Mouse (Mus musculus): ENCODE data around the gene Angptl7. TPM values are rescaled to one million over a fixed set of nuclear protein-coding genes. Genes with fewer than 3 reads are reported as not detected.

Angptl7 gene
- polyA plus RNA-seq, 1 experiment from 2014 or later, result 0.15 TPM

DNA sequence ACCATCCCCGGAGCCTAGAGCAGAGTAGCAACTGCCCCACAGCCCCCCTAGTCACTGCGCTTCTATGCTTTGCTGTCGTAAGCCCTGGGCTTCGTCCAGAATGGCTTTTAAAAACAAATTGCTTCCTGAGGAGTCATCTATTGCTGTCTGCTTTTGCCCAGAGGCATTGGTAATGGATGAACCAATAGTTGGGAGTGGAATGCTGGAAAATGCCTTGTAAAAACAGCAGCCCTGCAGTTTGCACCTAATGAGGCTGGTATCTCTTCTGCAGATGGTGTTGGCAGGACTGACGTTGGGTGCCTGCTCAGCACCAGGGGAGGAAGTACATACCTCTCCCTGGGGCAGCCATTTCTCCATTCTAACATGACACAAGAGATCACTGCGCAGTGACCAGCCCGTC is 23.3 kb upstream of the Angptl7 start:
- ATAC-seq, result no peak
- Histone ChIP-seq H3K4me1 (ENCODE audit: control insufficient read depth, insufficient read depth, low read length) (no peaks in the 10 kb centered on the region; the same call in 1 of the 2 replicates), H3K36me3 (ENCODE audit: control insufficient read depth, insufficient read depth, low read length) (peaks cover 75% of the 10 kb centered on the region), H3K27me3 (replicated peaks; ENCODE audit: control insufficient read depth, insufficient read depth, low read length) (no peaks in the 10 kb centered on the region), H3K4me3 (ENCODE audit: low read depth, low read length) (no peak overlapping the region), H3K4me2 (ENCODE audit: low read length) (no peak overlapping the region), H3K9me3 (replicated peaks; ENCODE audit: control insufficient read depth, low read length) (no peaks in the 10 kb centered on the region), H3K9ac (ENCODE audit: low read length) (no peak overlapping the region), H3K27ac (ENCODE audit: low read depth, low read length) (no peak overlapping the region)
- no peak for DNase-seq (ENCODE audit: low spot score)
- WGBS, result 97% methylated on average over 7 of the region's 7 CpGs

DNA sequence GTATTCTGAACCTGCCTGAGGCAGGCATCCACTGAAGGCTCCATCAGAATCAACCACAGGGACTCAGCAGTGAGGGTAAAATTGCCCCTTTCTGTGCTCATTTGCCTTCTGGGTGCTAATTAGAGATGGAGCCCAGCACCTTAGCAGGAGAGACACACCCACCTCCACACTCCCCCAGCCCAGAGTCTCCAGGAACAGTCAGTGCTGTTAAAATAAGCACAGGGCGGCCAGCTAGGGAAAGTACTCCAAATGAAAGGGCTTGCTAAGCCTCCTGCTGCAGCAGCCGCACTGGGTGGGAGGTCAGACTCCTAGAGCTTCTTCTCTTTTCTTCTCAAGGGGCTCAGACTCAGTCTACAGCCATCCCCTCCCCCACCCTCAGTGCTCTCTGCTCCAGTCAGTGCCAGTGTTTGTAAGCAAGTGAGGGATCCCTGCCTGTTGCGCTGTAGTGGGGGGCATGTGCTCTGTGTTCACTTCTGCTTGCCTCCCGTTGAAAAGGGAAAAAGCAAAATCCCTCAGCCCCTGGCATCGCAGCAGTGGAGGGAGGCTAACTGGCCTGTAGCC is 18.1 kb upstream of the Angptl7 start:
- Histone ChIP-seq H3K4me3 (ENCODE audit: low read depth, low read length) (no peak overlapping the region), H3K36me3 (ENCODE audit: control insufficient read depth, insufficient read depth, low read length) (peaks cover 68% of the 10 kb centered on the region), H3K27ac (ENCODE audit: low read depth, low read length) (peak overlapping the region; percentile 70), H3K4me1 (ENCODE audit: control insufficient read depth, insufficient read depth, low read length) (peaks cover 3% of the 10 kb centered on the region; the same call in 1 of the 2 replicates), H3K9me3 (replicated peaks; ENCODE audit: control insufficient read depth, low read length) (no peaks in the 10 kb centered on the region), H3K4me2 (ENCODE audit: low read length) (no peak overlapping the region), H3K9ac (ENCODE audit: low read length) (no peak overlapping the region), H3K27me3 (replicated peaks; ENCODE audit: control insufficient read depth, insufficient read depth, low read length) (no peaks in the 10 kb centered on the region)
- DNase-seq (ENCODE audit: low spot score) (peak; percentile 15), ATAC-seq (peak; percentile 48; the same call in 1 of the 2 replicates)
- 7% methylated on average over 5 of the region's 5 CpGs for WGBS

DNA sequence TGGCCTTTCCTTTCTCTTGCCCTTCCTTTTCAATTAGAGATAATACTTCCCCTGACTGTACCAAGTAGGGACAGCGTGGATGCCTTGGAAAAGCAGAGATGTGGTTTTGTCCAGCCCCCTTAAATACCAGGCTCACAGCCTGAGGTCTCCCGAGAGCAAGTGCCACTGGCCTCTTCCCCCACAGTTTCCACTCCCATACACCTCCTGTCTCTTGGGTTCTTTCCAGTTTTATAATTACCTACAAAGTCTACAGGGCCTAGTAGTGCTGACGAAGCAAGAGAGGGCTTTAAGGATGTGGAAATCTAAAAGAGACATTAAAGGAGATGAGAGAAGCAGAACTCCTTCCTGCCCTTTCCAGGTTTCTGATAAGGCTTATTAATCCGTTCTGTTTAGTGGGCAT is 17.5 kb upstream of the Angptl7 start:
- Histone ChIP-seq H3K36me3 (ENCODE audit: control insufficient read depth, insufficient read depth, low read length) (peaks cover 70% of the 10 kb centered on the region), H3K9me3 (replicated peaks; ENCODE audit: control insufficient read depth, low read length) (no peaks in the 10 kb centered on the region)
- DNase-seq (ENCODE audit: low spot score), result peak; percentile 1

DNA sequence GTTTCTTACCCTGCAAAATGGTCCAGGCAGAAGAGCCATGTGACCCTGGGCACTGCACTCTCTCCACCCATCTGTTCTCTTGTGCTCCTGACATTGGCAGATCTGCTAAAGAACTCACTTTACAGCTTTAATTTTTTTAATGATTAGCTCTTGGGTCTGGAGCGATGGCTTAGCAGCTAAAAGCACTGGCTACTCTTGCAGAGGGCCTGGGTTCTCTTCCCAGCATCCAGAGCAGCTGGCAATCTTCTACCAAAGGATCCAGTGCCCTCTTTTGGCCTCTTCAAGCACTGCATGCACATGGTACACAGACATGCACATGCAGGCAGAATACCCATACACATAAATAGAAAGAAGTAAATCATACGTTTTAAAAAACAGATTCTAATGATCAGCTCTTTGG is 15.1 kb upstream of the Angptl7 start:
- Histone ChIP-seq H3K4me1 (ENCODE audit: control insufficient read depth, insufficient read depth, low read length) (peaks cover 3% of the 10 kb centered on the region; the same call in 1 of the 2 replicates), H3K27ac (ENCODE audit: low read depth, low read length) (no peak overlapping the region), H3K4me3 (ENCODE audit: low read depth, low read length) (no peak overlapping the region), H3K36me3 (ENCODE audit: control insufficient read depth, insufficient read depth, low read length) (peaks cover 82% of the 10 kb centered on the region), H3K4me2 (ENCODE audit: low read length) (no peak overlapping the region), H3K9me3 (replicated peaks; ENCODE audit: control insufficient read depth, low read length) (no peaks in the 10 kb centered on the region), H3K9ac (ENCODE audit: low read length) (no peak overlapping the region), H3K27me3 (replicated peaks; ENCODE audit: control insufficient read depth, insufficient read depth, low read length) (no peaks in the 10 kb centered on the region)
- DNase-seq (ENCODE audit: low spot score) (peak; percentile 3), ATAC-seq (no peak)
- WGBS, result 92% methylated on average over 2 of the region's 2 CpGs

More for the DNA sequence above, 17.5 kb upstream of the Angptl7 start:
- 27% methylated on average over 4 of the region's 4 CpGs for WGBS
- Histone ChIP-seq H3K4me1 (ENCODE audit: control insufficient read depth, insufficient read depth, low read length) (peaks cover 3% of the 10 kb centered on the region; the same call in 1 of the 2 replicates), H3K9ac (ENCODE audit: low read length) (no peak overlapping the region; the same call in 1 of the 2 replicates), H3K4me2 (ENCODE audit: low read length) (no peak overlapping the region), H3K4me3 (ENCODE audit: low read depth, low read length) (no peak overlapping the region), H3K27ac (ENCODE audit: low read depth, low read length) (peak overlapping the region; percentile 70), H3K27me3 (replicated peaks; ENCODE audit: control insufficient read depth, insufficient read depth, low read length) (no peaks in the 10 kb centered on the region)
- no peak for ATAC-seq

DNA sequence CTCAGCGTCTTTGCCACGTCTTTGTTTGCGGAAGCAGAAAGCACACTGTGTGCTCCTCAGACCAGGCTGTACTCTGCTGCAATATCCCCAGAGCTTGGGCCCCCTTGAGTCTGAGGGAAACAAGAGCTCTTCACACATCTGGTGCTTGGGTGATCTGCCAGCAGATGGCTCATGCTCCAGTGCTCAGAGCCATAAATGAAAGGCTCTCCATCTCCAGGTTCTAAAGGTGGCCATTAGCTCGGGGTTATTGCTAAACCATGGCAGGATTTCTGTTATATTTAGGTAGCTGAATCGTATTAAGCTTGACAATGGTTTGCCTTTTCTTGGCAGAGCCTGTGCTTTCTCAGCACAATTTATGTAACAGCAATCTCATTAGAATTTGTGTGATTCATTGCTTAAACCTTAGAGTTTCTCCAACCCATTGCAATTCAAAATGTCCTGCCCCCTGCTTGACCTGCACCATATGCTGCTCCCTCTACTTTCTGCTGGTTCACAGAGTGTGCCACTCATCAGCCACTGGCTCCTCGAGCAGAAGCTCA is 12.8 kb upstream of the Angptl7 start:
- 75% methylated on average over 6 of the region's 6 CpGs for WGBS
- H3K27ac ChIP-seq (ENCODE audit: low read depth, low read length), result no peak overlapping the region
- peaks cover 79% of the 10 kb centered on the region for H3K36me3 ChIP-seq (ENCODE audit: control insufficient read depth, insufficient read depth, low read length)
- H3K4me2 ChIP-seq (ENCODE audit: low read length), result no peak overlapping the region
- 0 out of 2 replicates have a peak, but pooled peaks cover under 1% of the 10 kb centered on the region for H3K4me1 ChIP-seq (ENCODE audit: control insufficient read depth, insufficient read depth, low read length)
- no peak overlapping the region for H3K9ac ChIP-seq (ENCODE audit: low read length)
- no peaks in the 10 kb centered on the region for H3K9me3 ChIP-seq (replicated peaks; ENCODE audit: control insufficient read depth, low read length)
- DNase-seq (ENCODE audit: low spot score) (peak; percentile 26), ATAC-seq (peak; percentile 57)
- no peaks in the 10 kb centered on the region for H3K27me3 ChIP-seq (replicated peaks; ENCODE audit: control insufficient read depth, insufficient read depth, low read length)
- H3K4me3 ChIP-seq (ENCODE audit: low read depth, low read length), result no peak overlapping the region

DNA sequence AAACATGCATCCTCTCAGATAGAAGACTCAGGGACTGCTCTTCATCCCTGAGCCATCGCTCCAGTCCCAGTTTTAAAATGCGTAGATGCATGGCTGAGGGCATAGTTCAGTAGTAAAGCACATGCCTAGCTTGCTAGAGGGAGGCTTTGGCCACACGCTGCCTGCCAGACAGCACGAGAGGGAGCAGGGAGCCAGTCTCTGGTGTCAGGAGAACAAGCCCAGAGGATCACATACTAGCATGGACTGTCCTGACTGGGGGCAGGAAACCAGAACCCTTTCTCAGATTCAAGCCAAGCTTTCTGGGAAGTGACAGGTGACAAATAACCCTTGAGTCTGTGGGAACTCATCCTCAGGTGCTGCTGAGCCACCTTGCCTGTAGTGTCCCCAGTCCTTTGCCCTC is 11.1 kb upstream of the Angptl7 start:
- 91% methylated on average over 4 of the region's 4 CpGs for WGBS
- no peaks in the 10 kb centered on the region for H3K9me3 ChIP-seq (replicated peaks; ENCODE audit: control insufficient read depth, low read length)
- H3K4me1 ChIP-seq (ENCODE audit: control insufficient read depth, insufficient read depth, low read length), result no peaks in the 10 kb centered on the region
- H3K36me3 ChIP-seq (ENCODE audit: control insufficient read depth, insufficient read depth, low read length), result peaks cover 63% of the 10 kb centered on the region
- no peaks in the 10 kb centered on the region for H3K27me3 ChIP-seq (replicated peaks; ENCODE audit: control insufficient read depth, insufficient read depth, low read length)
- H3K4me2 ChIP-seq (ENCODE audit: low read length), result no peak overlapping the region
- H3K27ac ChIP-seq (ENCODE audit: low read depth, low read length), result no peak overlapping the region
- H3K4me3 ChIP-seq (ENCODE audit: low read depth, low read length), result no peak overlapping the region
- no peak for DNase-seq (ENCODE audit: low spot score)
- H3K9ac ChIP-seq (ENCODE audit: low read length), result no peak overlapping the region
- ATAC-seq, result no peak

DNA sequence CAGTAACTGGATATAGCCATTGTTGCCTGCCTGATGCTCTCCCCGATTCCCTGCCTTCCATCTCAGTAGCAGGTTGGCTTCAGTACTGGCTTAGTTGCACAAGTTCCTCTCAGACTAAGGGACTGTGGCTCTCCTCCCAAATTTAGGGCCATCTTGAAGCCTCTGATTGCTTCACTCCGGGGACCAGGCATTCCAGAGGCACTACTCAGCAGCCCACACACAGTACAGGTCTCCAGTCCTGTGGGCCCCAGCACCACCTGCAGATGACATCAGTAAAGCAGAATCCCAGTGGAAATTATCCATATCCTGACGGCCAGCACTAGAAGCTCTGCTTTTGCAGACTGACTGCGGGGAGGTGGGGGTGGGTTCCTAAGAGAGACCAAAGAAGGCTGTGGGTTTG is 10.4 kb upstream of the Angptl7 start:
- no peak for ATAC-seq
- Histone ChIP-seq H3K36me3 (ENCODE audit: control insufficient read depth, insufficient read depth, low read length) (peaks cover 66% of the 10 kb centered on the region), H3K4me2 (ENCODE audit: low read length) (no peak overlapping the region), H3K4me1 (ENCODE audit: control insufficient read depth, insufficient read depth, low read length) (no peaks in the 10 kb centered on the region), H3K27me3 (replicated peaks; ENCODE audit: control insufficient read depth, insufficient read depth, low read length) (no peaks in the 10 kb centered on the region), H3K4me3 (ENCODE audit: low read depth, low read length) (no peak overlapping the region), H3K27ac (ENCODE audit: low read depth, low read length) (no peak overlapping the region), H3K9ac (ENCODE audit: low read length) (no peak overlapping the region), H3K9me3 (replicated peaks; ENCODE audit: control insufficient read depth, low read length) (no peaks in the 10 kb centered on the region)
- WGBS, result 92% methylated on average over 4 of the region's 4 CpGs
- DNase-seq (ENCODE audit: low spot score), result no peak

DNA sequence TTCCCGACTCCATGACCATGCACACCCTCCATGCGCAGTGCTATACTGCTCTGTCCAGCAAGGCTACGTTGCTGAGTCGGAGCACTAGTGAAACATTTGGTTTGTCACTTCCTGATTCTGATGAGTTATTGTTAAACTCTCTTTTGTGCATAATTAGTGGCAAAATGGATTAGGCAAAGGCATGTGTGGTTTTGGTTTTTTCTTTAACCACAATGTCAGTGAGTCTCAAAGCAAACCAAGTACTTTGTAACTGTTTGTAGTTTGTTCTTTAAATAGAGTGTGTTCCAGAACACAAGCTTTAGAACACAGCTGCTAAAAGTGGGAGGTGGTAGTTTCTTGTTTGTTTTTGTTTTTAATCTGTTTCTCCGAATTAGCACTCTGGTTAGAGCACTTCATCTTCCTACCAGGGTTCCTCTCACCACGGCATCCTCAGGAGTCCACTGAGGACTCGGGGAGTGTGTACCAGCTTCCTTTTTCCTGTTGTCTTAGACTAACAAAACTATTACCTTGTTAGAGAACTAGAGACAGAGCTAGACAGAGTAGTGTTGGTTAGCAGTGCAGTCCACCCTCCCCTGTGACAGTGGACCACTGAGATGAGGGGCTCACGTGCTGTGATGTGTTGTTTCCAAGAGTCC is 9.3 kb upstream of the Angptl7 start:
- Histone ChIP-seq H3K27me3 (replicated peaks; ENCODE audit: control insufficient read depth, insufficient read depth, low read length) (no peaks in the 10 kb centered on the region), H3K27ac (ENCODE audit: low read depth, low read length) (no peak overlapping the region), H3K4me2 (ENCODE audit: low read length) (no peak overlapping the region), H3K4me3 (ENCODE audit: low read depth, low read length) (no peak overlapping the region), H3K9me3 (replicated peaks; ENCODE audit: control insufficient read depth, low read length) (no peaks in the 10 kb centered on the region), H3K36me3 (ENCODE audit: control insufficient read depth, insufficient read depth, low read length) (peaks cover 63% of the 10 kb centered on the region), H3K4me1 (ENCODE audit: control insufficient read depth, insufficient read depth, low read length) (no peaks in the 10 kb centered on the region), H3K9ac (ENCODE audit: low read length) (no peak overlapping the region)
- 93% methylated on average over 8 of the region's 8 CpGs for WGBS
- ATAC-seq (no peak), DNase-seq (ENCODE audit: low spot score) (no peak)

Data from forebrain, embryonic 14.5 days (tissue).